ENCODE assay signal across 10 mouse cellular contexts in the genomic region with DNA sequence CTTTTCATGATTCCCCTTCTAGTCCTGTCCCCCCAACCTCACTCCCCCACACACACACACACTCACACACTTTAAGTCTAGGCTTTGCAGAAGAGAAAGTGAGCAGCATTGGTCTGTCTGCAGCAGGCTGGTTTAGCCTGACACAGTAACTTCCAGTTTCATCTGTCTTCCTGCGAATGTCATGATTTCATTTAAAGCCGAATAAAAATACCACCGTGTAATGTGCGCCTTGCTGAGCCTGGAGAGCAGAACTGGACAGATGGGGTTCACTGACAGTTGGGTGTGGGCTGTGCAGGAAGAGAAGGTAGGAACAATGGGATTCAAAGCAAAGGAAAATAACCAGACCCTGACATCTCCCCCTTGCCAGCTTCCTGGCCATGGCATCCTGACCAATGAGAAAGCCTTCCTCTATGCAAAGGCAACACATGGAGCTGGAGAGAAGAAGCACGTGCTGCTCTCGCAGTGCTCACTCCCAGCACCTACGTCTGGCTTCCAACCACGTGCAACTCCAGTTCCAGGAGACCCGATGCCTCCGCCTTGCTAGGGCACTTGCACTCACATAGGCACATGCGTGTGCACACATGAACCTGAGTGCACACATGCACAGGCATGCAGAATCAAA. TPM values are rescaled to one million over a fixed set of nuclear protein-coding genes. Genes with fewer than 3 reads are reported as not detected.
DNase-seq lines count a peak whose midpoint lies in the region; ATAC-seq lines count a peak whose summit lies in the region.
"Had no signal": no experiment of that assay in that cellular context is flagged by ENCODE, and none has a peak within 500 bp of the region (broad histone marks: within the 10 kb centered on the region; RNA-seq: fewer than 3 reads in every experiment).

No protein-coding gene starts in this region.

- no peak overlapping the region for H3K4me3 ChIP-seq in lung, embryonic 16.5 days (ENCODE audit: low read length)
- no peak overlapping the region for H3K4me3 ChIP-seq in midbrain, embryonic 13.5 days (replicated peaks)
- H3K4me3 ChIP-seq in heart, embryonic 11.5 days (ENCODE audit: low read depth, low read length), result no peak overlapping the region

- no peaks in the 10 kb centered on the region for H3K36me3 ChIP-seq in lung, embryonic 16.5 days (ENCODE audit: control insufficient read depth, insufficient read depth, low read length)
- H3K36me3 ChIP-seq in midbrain, embryonic 13.5 days, result no peaks in the 10 kb centered on the region
- no peaks in the 10 kb centered on the region for H3K36me3 ChIP-seq in heart, embryonic 11.5 days (ENCODE audit: control insufficient read depth, insufficient read depth, low read length)

- WGBS in lung, embryonic 16.5 days, result 68% methylated on average over 11 of the region's 11 CpGs
- WGBS in midbrain, embryonic 13.5 days, result 77% methylated on average over 11 of the region's 11 CpGs
- 72% methylated on average over 11 of the region's 11 CpGs for whole genome bisulfite sequencing in heart, embryonic 11.5 days (ENCODE audit: insufficient replicate concordance)

- DNase-seq in lung, adult 18-20 months, result no peak
- DNase-seq in cerebellum, postnatal 25 days, result peak; percentile 37 to 40
- DNase-seq in layer of hippocampus, adult 18-20 months (ENCODE audit: low spot score in 2 of 2), result peak; percentile 50 to 70
- no peak for DNase-seq in thymus, postnatal 10 days (ENCODE audit: low spot score in 2 of 2)
- DNase-seq in heart, adult 9 months (ENCODE audit: low spot score in 2 of 2), result no peak

- no peak overlapping the region for H3K27ac ChIP-seq in lung, embryonic 16.5 days (ENCODE audit: low read length)
- H3K27ac ChIP-seq in midbrain, embryonic 13.5 days, result no peak overlapping the region
- no peak overlapping the region for H3K27ac ChIP-seq in heart, embryonic 11.5 days (ENCODE audit: low read depth, low read length)

- H3K9me3 ChIP-seq in lung, embryonic 16.5 days (ENCODE audit: control insufficient read depth, low read length), result no peaks in the 10 kb centered on the region
- H3K9me3 ChIP-seq in midbrain, embryonic 13.5 days, result peaks cover 3% of the 10 kb centered on the region; the same call in 1 of the 2 replicates
- H3K9me3 ChIP-seq in heart, embryonic 11.5 days (replicated peaks; ENCODE audit: control insufficient read depth, low read length), result no peaks in the 10 kb centered on the region; the same call in 1 of the 2 replicates

- peak; percentile 56; the same call in 1 of the 2 replicates for ATAC-seq in lung, embryonic 16.5 days (ENCODE audit: low read depth)
- ATAC-seq in midbrain, embryonic 13.5 days, result peak; percentile 77
- no peak for ATAC-seq in heart, embryonic 11.5 days (replicated peaks; ENCODE audit: insufficient number of reproducible peaks, low FRiP score, low TSS enrichment)
- ATAC-seq: Patski had no signal

- H3K27me3 ChIP-seq in lung, embryonic 16.5 days (ENCODE audit: control insufficient read depth, insufficient read depth, low read depth, low read length), result no peaks in the 10 kb centered on the region
- no peaks in the 10 kb centered on the region for H3K27me3 ChIP-seq in midbrain, embryonic 13.5 days
- H3K27me3 ChIP-seq in heart, embryonic 11.5 days (ENCODE audit: control insufficient read depth, insufficient read depth, low read length), result no peaks in the 10 kb centered on the region
- H3K27me3 ChIP-seq: Patski had no signal

- H3K4me2 ChIP-seq in lung, embryonic 16.5 days (ENCODE audit: low read depth, low read length), result 0 out of 2 replicates have a peak overlapping the region, but pooled peaks have one; percentile 13
- H3K4me2 ChIP-seq in midbrain, embryonic 13.5 days (replicated peaks), result no peak overlapping the region
- no peak overlapping the region for H3K4me2 ChIP-seq in heart, embryonic 11.5 days

- no peak overlapping the region for H3K9ac ChIP-seq in lung, embryonic 16.5 days (ENCODE audit: low read length)
- H3K9ac ChIP-seq in midbrain, embryonic 13.5 days (replicated peaks), result no peak overlapping the region
- no peak overlapping the region for H3K9ac ChIP-seq in heart, embryonic 11.5 days (ENCODE audit: low read depth, low read length)

- H3K4me1 ChIP-seq in lung, embryonic 16.5 days (replicated peaks; ENCODE audit: control insufficient read depth, insufficient read depth, low read length), result no peaks in the 10 kb centered on the region
- H3K4me1 ChIP-seq in midbrain, embryonic 13.5 days (replicated peaks), result peaks cover 9% of the 10 kb centered on the region
- H3K4me1 ChIP-seq in heart, embryonic 11.5 days (ENCODE audit: control insufficient read depth, insufficient read depth, low read length), result no peaks in the 10 kb centered on the region; the same call in 1 of the 2 replicates

RNA-seq across cellular contexts. Expression of a gene that starts 18.8 kb away (rescaled TPM):
- polyA plus RNA-seq in lung, embryonic 16.5 days (2015; fragmentation: Nextera tagmentation; extraction: Ambion mirVana), result 1.6 and 1.7 TPM in 2 replicates
- total RNA-seq in layer of hippocampus, adult 18-20 months (2021), result under 1 TPM; 0.43 to 0.59 TPM
- 0.81 and 0.90 TPM in 2 replicates for polyA plus RNA-seq in midbrain, embryonic 13.5 days (2015; fragmentation: Nextera tagmentation; extraction: Ambion mirVana)
- polyA plus RNA-seq in heart, embryonic 11.5 days (2014; fragmentation: Nextera tagmentation; extraction: Ambion mirVana), result 0.15 and 0.30 TPM in 2 replicates
- polyA plus RNA-seq: Patski had no signal

RNA-seq across cellular contexts. Expression of a gene that starts 43.4 kb away (rescaled TPM):
- 133 and 163 TPM in 2 replicates for polyA plus RNA-seq in lung, embryonic 16.5 days (2015; fragmentation: Nextera tagmentation; extraction: Ambion mirVana)
- total RNA-seq in layer of hippocampus, adult 18-20 months (2021), result not detected
- polyA plus RNA-seq in midbrain, embryonic 13.5 days (2015; fragmentation: Nextera tagmentation; extraction: Ambion mirVana), result 0.27 TPM in 1 of 2 replicates, not detected in the other
- not detected in 2 replicates for polyA plus RNA-seq in heart, embryonic 11.5 days (2014; fragmentation: Nextera tagmentation; extraction: Ambion mirVana)
- polyA plus RNA-seq: heart, postnatal 0 days; Patski had no signal

RNA-seq across cellular contexts. Expression of a gene that starts 58.8 kb away (rescaled TPM):
- 10.5 and 15.8 TPM in 2 replicates for polyA plus RNA-seq in lung, embryonic 16.5 days (2015; fragmentation: Nextera tagmentation; extraction: Ambion mirVana)
- 1 to 10 TPM; 1.6 to 1.7 TPM for total RNA-seq in layer of hippocampus, adult 18-20 months (2021)
- polyA plus RNA-seq in midbrain, embryonic 13.5 days (2015; fragmentation: Nextera tagmentation; extraction: Ambion mirVana), result 0.05 and 0.13 TPM in 2 replicates
- 0.34 TPM in 1 of 2 replicates, not detected in the other for polyA plus RNA-seq in heart, embryonic 11.5 days (2014; fragmentation: Nextera tagmentation; extraction: Ambion mirVana)

Comparison
In these comparisons a context has a peak if more than half of its experiments do, and no peak if none do; other contexts are left out.
1. DNase-seq: peak in cerebellum, postnatal 25 days (2 of 2) and layer of hippocampus, adult 18-20 months (2 of 2); none in lung, adult 18-20 months (0 of 2), thymus, postnatal 10 days (0 of 2) and heart, adult 9 months (0 of 2).
2. RNA of a gene that starts 43.4 kb away (polyA plus RNA-seq): 133 to 163 TPM in lung, embryonic 16.5 days; 0.27 TPM in midbrain, embryonic 13.5 days and not detected in heart, embryonic 11.5 days; every median in the first group is over 100 times any median in the second.